In genomic region chr3:145101891-145102555, GRCm38 (mm10) we compare ENCODE assay signal across 9 mouse cellular contexts. TPM values are rescaled to one million over a fixed set of nuclear protein-coding genes. Genes with fewer than 3 reads are reported as not detected.
DNase-seq lines count a peak whose midpoint lies in the region; ATAC-seq and TF ChIP-seq lines count a peak whose summit lies in the region.
"Had no signal": no experiment of that assay in that cellular context is flagged by ENCODE, and none has a peak within 500 bp of the region (broad histone marks: within the 10 kb centered on the region; RNA-seq: fewer than 3 reads in every experiment).

No protein-coding gene starts in this region.

- H3K27ac ChIP-seq in MEL (ENCODE audit: control insufficient read depth, low read depth, low read length) = no peak overlapping the region
- no peak overlapping the region for H3K27ac ChIP-seq in heart, embryonic 11.5 days (ENCODE audit: low read depth, low read length)
- H3K27ac ChIP-seq in forebrain, embryonic 13.5 days = no peak overlapping the region
- H3K27ac ChIP-seq: limb, embryonic 15.5 days had no signal

- TF ChIP-seq RAD21 in MEL (IDR thresholded peaks at IDR 0.05; ENCODE audit: low read depth, low read length) = no peak

- H3K9ac ChIP-seq in MEL (ENCODE audit: control insufficient read depth, low read depth, low read length, poor library complexity, severe bottlenecking) = no peak overlapping the region
- H3K9ac ChIP-seq in heart, embryonic 11.5 days (ENCODE audit: low read depth, low read length) = no peak overlapping the region
- H3K9ac ChIP-seq in forebrain, embryonic 13.5 days = no peak overlapping the region
- H3K9ac ChIP-seq: limb, embryonic 15.5 days had no signal

- WGBS in heart, embryonic 11.5 days (ENCODE audit: insufficient replicate concordance) = 73% methylated on average over 9 of the region's 9 CpGs
- 85% methylated on average over 9 of the region's 9 CpGs for WGBS in forebrain, embryonic 13.5 days

- H3K9me3 ChIP-seq in MEL (replicated peaks; ENCODE audit: insufficient read depth, low read length) = no peaks in the 10 kb centered on the region
- H3K9me3 ChIP-seq in heart, embryonic 11.5 days (replicated peaks; ENCODE audit: control insufficient read depth, low read length) = no peaks in the 10 kb centered on the region
- no peaks in the 10 kb centered on the region for H3K9me3 ChIP-seq in forebrain, embryonic 13.5 days (replicated peaks)
- H3K9me3 ChIP-seq: limb, embryonic 15.5 days had no signal

- H3K4me2 ChIP-seq in heart, embryonic 11.5 days = no peak overlapping the region
- no peak overlapping the region for H3K4me2 ChIP-seq in forebrain, embryonic 13.5 days
- H3K4me2 ChIP-seq: limb, embryonic 15.5 days had no signal

- peaks cover 0 to 3% of the 10 kb centered on the region in 2 experiments; a peak in 2 of 4 replicates for H3K36me3 ChIP-seq in MEL (ENCODE audit: control insufficient read depth in 1 of 2, insufficient read depth in 2 of 2, low read length in 2 of 2)
- H3K36me3 ChIP-seq in heart, embryonic 11.5 days (ENCODE audit: control insufficient read depth, insufficient read depth, low read length) = no peaks in the 10 kb centered on the region
- H3K36me3 ChIP-seq in forebrain, embryonic 13.5 days (ENCODE audit: poor library complexity, severe bottlenecking) = no peaks in the 10 kb centered on the region
- H3K36me3 ChIP-seq: limb, embryonic 15.5 days had no signal

- peak; percentile 83 for DNase-seq in 3134 (ENCODE audit: extremely low read depth, insufficient read length, low spot score)
- no peak for DNase-seq in MEL (ENCODE audit: low read depth, low spot score)
- peak; percentile 71 to 80 for DNase-seq in kidney, postnatal 36 days
- no peak for DNase-seq in spleen, adult 12 weeks (ENCODE audit: low spot score)
- DNase-seq in yolk sac, embryonic 10.5 days (ENCODE audit: low spot score) = no peak
- no peak for DNase-seq in thymus, postnatal 0 days (ENCODE audit: low spot score)

- peaks cover 0 to 14% of the 10 kb centered on the region in 2 experiments; a peak in 3 of 4 replicates for H3K4me1 ChIP-seq in MEL (ENCODE audit: control insufficient read depth in 1 of 2, insufficient read depth in 2 of 2, low read length in 2 of 2)
- H3K4me1 ChIP-seq in heart, embryonic 11.5 days (ENCODE audit: control insufficient read depth, insufficient read depth, low read length) = peaks cover 7% of the 10 kb centered on the region; the same call in 1 of the 2 replicates
- H3K4me1 ChIP-seq in forebrain, embryonic 13.5 days = no peaks in the 10 kb centered on the region

- H3K79me2 ChIP-seq in MEL (ENCODE audit: control insufficient read depth, insufficient read depth, low read length, poor library complexity) = no peaks in the 10 kb centered on the region

- no peak for TF ChIP-seq EP300 in MEL (IDR thresholded peaks at IDR 0.05; ENCODE audit: low read depth in 1 of 2, low read length in 2 of 2)

- peak overlapping the region; percentile 2 to 34; a peak in 2 of 4 replicates for H3K4me3 ChIP-seq in MEL (ENCODE audit: control insufficient read depth in 1 of 2, insufficient read depth in 1 of 2, low read depth in 2 of 2, low read length in 2 of 2)
- H3K4me3 ChIP-seq in heart, embryonic 11.5 days (ENCODE audit: low read depth, low read length) = no peak overlapping the region
- no peak overlapping the region for H3K4me3 ChIP-seq in forebrain, embryonic 13.5 days
- H3K4me3 ChIP-seq: limb, embryonic 15.5 days had no signal

- ATAC-seq in heart, embryonic 11.5 days (replicated peaks; ENCODE audit: insufficient number of reproducible peaks, low FRiP score, low TSS enrichment) = 0 out of 2 replicates have a peak, but pooled peaks have one; percentile 46
- no peak for ATAC-seq in forebrain, embryonic 13.5 days

- no peaks in the 10 kb centered on the region for H3K27me3 ChIP-seq in MEL (ENCODE audit: control insufficient read depth in 1 of 2, insufficient read depth in 2 of 2, low read length in 2 of 2)
- no peaks in the 10 kb centered on the region for H3K27me3 ChIP-seq in heart, embryonic 11.5 days (ENCODE audit: control insufficient read depth, insufficient read depth, low read length)
- H3K27me3 ChIP-seq in forebrain, embryonic 13.5 days = no peaks in the 10 kb centered on the region
- H3K27me3 ChIP-seq: limb, embryonic 15.5 days had no signal

- no peak for TF ChIP-seq POLR2A in MEL (IDR thresholded peaks at IDR 0.05; ENCODE audit: control insufficient read depth in 1 of 2, insufficient read depth in 1 of 2, low read depth in 1 of 2, low read length in 2 of 2, poor library complexity in 1 of 2)

- TF ChIP-seq CTCF in MEL (IDR thresholded peaks at IDR 0.05 in 2 of 3, conservative IDR thresholded peaks at IDR 0.05 in 1 of 3; ENCODE audit: control insufficient read depth in 1 of 3, insufficient read depth in 1 of 3, low read depth in 2 of 3, low read length in 3 of 3, poor library complexity in 1 of 3, severe bottlenecking in 1 of 3) = no peak

TF ChIP-seq in MEL, 35 proteins besides CTCF, POLR2A, EP300 and RAD21:
- no peak for TF ChIP-seq ZKSCAN1 (IDR thresholded peaks at IDR 0.05; ENCODE audit: low read depth, low read length)
- no peak for TF ChIP-seq NRF1 (IDR thresholded peaks at IDR 0.05; ENCODE audit: insufficient read depth, low read depth, low read length, poor library complexity, severe bottlenecking)
- no peak for TF ChIP-seq ZNF384 (IDR thresholded peaks at IDR 0.05; ENCODE audit: low read depth, low read length)
- no peak for TF ChIP-seq E2F4 (IDR thresholded peaks at IDR 0.05; ENCODE audit: borderline replicate concordance, low read depth, low read length)
- no peak for TF ChIP-seq CHD2 (IDR thresholded peaks at IDR 0.05; ENCODE audit: low read length)
- no peak for TF ChIP-seq CHD1 (IDR thresholded peaks at IDR 0.05; ENCODE audit: low read depth, low read length)
- TF ChIP-seq SIN3A (IDR thresholded peaks at IDR 0.05; ENCODE audit: low read length) = no peak
- no peak for TF ChIP-seq POLR2AphosphoS5 (IDR thresholded peaks at IDR 0.05; ENCODE audit: borderline replicate concordance, low read depth, low read length)
- no peak for TF ChIP-seq JUND (IDR thresholded peaks at IDR 0.05; ENCODE audit: low read depth, low read length)
- TF ChIP-seq BHLHE40 (IDR thresholded peaks at IDR 0.05; ENCODE audit: borderline replicate concordance, low read depth, low read length) = no peak
- TF ChIP-seq HCFC1 (IDR thresholded peaks at IDR 0.05; ENCODE audit: low read depth, low read length) = no peak

RNA-seq across cellular contexts. Expression of gene Clca2, which starts 2.8 kb away (rescaled TPM):
- total RNA-seq in MEL (2012; rRNA removed) = not detected in 2 replicates
- not detected for polyA plus RNA-seq in MEL (2012; ENCODE audit: insufficient read depth in 1 of 2, insufficient read length in 2 of 2, low read depth in 1 of 2, low replicate concordance in 2 of 2, missing spikeins in 1 of 2)
- polyA plus RNA-seq in heart, embryonic 11.5 days (2014; fragmentation: Nextera tagmentation; extraction: Ambion mirVana) = 0.23 TPM in 1 of 2 replicates, not detected in the other
- polyA plus RNA-seq in forebrain, embryonic 13.5 days (2015; fragmentation: Nextera tagmentation; extraction: Ambion mirVana) = 0.09 TPM in 1 of 2 replicates, not detected in the other
- 1.3 and 1.4 TPM in 2 replicates for polyA plus RNA-seq in thymus, postnatal 0 days (2015; fragmentation: Nextera tagmentation; extraction: Ambion mirVana)

RNA-seq across cellular contexts. Expression of gene Odf2l, which starts 16.4 kb away (rescaled TPM):
- 12.6 and 15.1 TPM in 2 replicates for total RNA-seq in MEL (2012; rRNA removed)
- polyA plus RNA-seq in MEL (2012; ENCODE audit: insufficient read depth in 1 of 2, insufficient read length in 2 of 2, low read depth in 1 of 2, low replicate concordance in 2 of 2, missing spikeins in 1 of 2) = 10 to 100 TPM in 1 of 2 experiments, not detected in 1; 15.0 TPM
- 13.9 and 14.3 TPM in 2 replicates for polyA plus RNA-seq in heart, embryonic 11.5 days (2014; fragmentation: Nextera tagmentation; extraction: Ambion mirVana)
- polyA plus RNA-seq in forebrain, embryonic 13.5 days (2015; fragmentation: Nextera tagmentation; extraction: Ambion mirVana) = 21.9 and 25.4 TPM in 2 replicates
- polyA plus RNA-seq in thymus, postnatal 0 days (2015; fragmentation: Nextera tagmentation; extraction: Ambion mirVana) = 13.0 and 13.4 TPM in 2 replicates

Comparison
In these comparisons a context has a peak if more than half of its experiments do, and no peak if none do; other contexts are left out.
1. DNase-seq: peak in 3134 (single experiment) and kidney, postnatal 36 days (2 of 2); none in MEL (single experiment), spleen, adult 12 weeks (single experiment), yolk sac, embryonic 10.5 days (single experiment) and thymus, postnatal 0 days (single experiment).
2. H3K4me3 ChIP-seq: peak in MEL (2 of 2); none in heart, embryonic 11.5 days (single experiment) and forebrain, embryonic 13.5 days (single experiment).